Mouse (Mus musculus) CD4-positive naive resting alpha-beta T cell, adult 57 days (primary cell): ENCODE measurements around the gene Kantr. TPM values are rescaled to one million over a fixed set of nuclear protein-coding genes. Genes with fewer than 3 reads are reported as not detected.

Experiments
- total RNA-seq: library from RNA; stranded (reverse); gene quantifications from one replicate; pipeline ENCODE4 v1.2.4, GENCODE M21; 2023

The Kantr gene
- total RNA-seq, result 13.3 TPM

GRCm38 (mm10) chrX:152326996-152327688 lies at the start of gene Kantr:
Gene Kantr (minus strand): TSS chrX:152327495.

DNA sequence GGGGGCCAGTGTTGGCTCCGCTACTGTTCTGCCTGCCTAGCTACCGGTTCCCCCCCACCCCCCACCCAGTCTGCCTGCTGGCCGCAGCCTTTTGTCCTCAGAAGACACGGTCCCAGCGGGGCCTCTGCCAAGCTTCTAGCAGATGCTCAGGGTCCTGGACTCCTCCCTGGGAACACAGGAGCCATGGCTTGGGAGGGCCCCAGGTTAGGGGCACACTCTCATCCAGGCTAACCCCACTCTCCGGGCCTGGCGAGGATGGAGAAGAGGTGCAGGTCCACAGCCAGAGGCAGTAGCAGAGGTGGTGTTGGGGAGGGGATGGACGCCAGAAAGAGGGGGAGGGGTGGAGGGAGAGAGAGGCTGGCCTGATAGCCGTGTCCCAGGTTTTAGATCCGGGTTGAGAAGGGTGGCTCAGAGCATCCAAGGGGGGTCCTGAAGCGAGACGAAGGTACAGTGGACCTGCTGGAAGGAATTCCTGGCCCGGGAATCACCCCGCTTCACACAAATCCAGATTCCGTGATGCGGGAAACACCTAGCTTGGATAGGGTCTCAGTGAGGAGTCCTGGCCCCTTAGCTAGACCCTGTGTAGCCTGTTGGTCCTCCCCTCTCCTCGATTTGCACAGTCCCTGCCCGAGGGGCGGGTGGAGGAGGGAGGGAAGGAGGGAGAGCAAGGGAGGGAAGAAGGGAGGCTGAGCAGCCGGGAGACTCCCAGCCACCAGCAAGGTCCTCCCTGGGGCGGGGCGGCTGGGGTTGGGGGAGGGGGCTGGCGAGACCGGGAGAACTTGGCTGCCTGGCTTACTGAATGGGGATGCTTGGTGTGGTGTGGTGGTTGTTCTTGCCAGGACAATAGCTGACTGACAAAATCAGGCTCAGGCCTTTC lies 41.3 kb upstream of the Kantr start, which contains the start of gene Gpr173:
Gene Gpr173 (minus strand): TSS at position 308 of the 877 bp plus-strand sequence.

GRCm38 (mm10) chrX:152342358-152342901 lies 15.1 kb upstream of the Kantr start, which contains the start of gene Tspyl2:
Gene Tspyl2 (minus strand): TSS chrX:152342425.

Other genes starting within 250 kb of the Kantr start
- gene Iqsec2, start 183.2 kb downstream of the Kantr start, total RNA-seq, result 0.68 TPM
- 132 TPM for gene Kdm5c, start 94.5 kb downstream of the Kantr start, total RNA-seq
- gene Tspyl2, start 14.9 kb upstream of the Kantr start, total RNA-seq, result 58.3 TPM
- gene Gpr173, start 41.2 kb upstream of the Kantr start, total RNA-seq, result not detected
- not detected for gene Cldn34a, start 235.8 kb upstream of the Kantr start, total RNA-seq